Mouse (Mus musculus) midbrain, embryonic 11.5 days (tissue): ENCODE data around the gene Opalin. TPM values are rescaled to one million over a fixed set of nuclear protein-coding genes. Genes with fewer than 3 reads are reported as not detected.

Experiments used
- ATAC-seq: fragments of 200-750 bp; cut with Nextera tagmentation; 2 replicates; pipeline ENCODE4 v1.8.0; 2017; ENCODE audit warnings: moderate TSS enrichment, moderate library complexity; ENCODE audit not compliant: low FRiP score
- DNase-seq: peaks from one replicate; pipeline ENCODE4 v3.0.0; 2015; ENCODE audit warnings: low spot score; ENCODE audit errors: missing footprints
- H3K27ac ChIP-seq: fragments of 300-500 bp; sonication (generic); 2 replicates; pipeline ENCODE4 v1.5.1; 2014; ENCODE audit warnings: low read depth, low read length
- H3K27me3 ChIP-seq: fragments of 300-500 bp; sonication (generic); 2 replicates; pipeline ENCODE4 v1.6.1; 2014; ENCODE audit warnings: mild to moderate bottlenecking, low read length, moderate library complexity, mixed read lengths; ENCODE audit not compliant: control insufficient read depth, insufficient read depth
- H3K36me3 ChIP-seq: fragments of 300-500 bp; sonication (generic); 2 replicates; pipeline ENCODE4 v1.6.1; 2014; ENCODE audit warnings: mild to moderate bottlenecking, low read length, moderate library complexity, mixed read lengths; ENCODE audit not compliant: control insufficient read depth, insufficient read depth
- H3K4me1 ChIP-seq: fragments of 300-500 bp; sonication (generic); 2 replicates; pipeline ENCODE4 v1.6.1; 2014; ENCODE audit warnings: low read length; ENCODE audit not compliant: control insufficient read depth, insufficient read depth
- H3K4me2 ChIP-seq: fragments of 300-500 bp; sonication (generic); 2 replicates; pipeline ENCODE4 v1.6.1; 2014; ENCODE audit warnings: mild to moderate bottlenecking, moderate library complexity
- H3K4me3 ChIP-seq: fragments of 300-500 bp; sonication (generic); 2 replicates; pipeline ENCODE4 v1.5.1; 2014; ENCODE audit warnings: low read depth, low read length
- H3K9ac ChIP-seq: fragments of 300-500 bp; sonication (generic); 2 replicates; pipeline ENCODE4 v1.6.1; 2014; ENCODE audit warnings: low read length
- H3K9me3 ChIP-seq: fragments of 300-500 bp; sonication (generic); 2 replicates; pipeline ENCODE4 v1.6.1; 2016; ENCODE audit warnings: low read length; ENCODE audit not compliant: control insufficient read depth
- WGBS: fragments of 180-500 bp; shearing (Covaris S2); extraction: QIAGEN DNeasy Blood & Tissue Kit; methylation state at CpG from one replicate; pipeline ENCODE4 v1.1.7; 2014; 5-methylcytosine and 5-hydroxymethylcytosine counted together
- polyA plus RNA-seq: library from polyadenylated mRNA; unstranded; fragments of >200 nt; fragmentation: Nextera tagmentation; extraction: Ambion mirVana; gene quantifications from 2 replicates; pipeline ENCODE4 v1.2.1, GENCODE M21; 2014

The Opalin gene
- polyA plus RNA-seq, 1 experiment from 2014 or later, result not detected

- no peaks in the 10 kb centered on the region; the same call in 1 of the 2 replicates for H3K27me3 ChIP-seq
- H3K27ac ChIP-seq, result no peak overlapping the region
- H3K9me3 ChIP-seq, result no peaks in the 10 kb centered on the region
- ATAC-seq (peak; percentile 67), DNase-seq (peak; percentile 96)
- no peaks in the 10 kb centered on the region for H3K36me3 ChIP-seq
- H3K4me1 ChIP-seq, result peaks cover 2% of the 10 kb centered on the region; the same call in 1 of the 2 replicates
- H3K9ac ChIP-seq, result peak overlapping the region; percentile 38; the same call in 1 of the 2 replicates
- 0 out of 2 replicates have a peak overlapping the region, but pooled peaks have one; percentile 10 for H3K4me3 ChIP-seq
- 19% methylated on average over 14 of the region's 14 CpGs for WGBS
- H3K4me2 ChIP-seq, result peak overlapping the region; percentile 53
These were observed 60.8 kb downstream of the Opalin start for GRCm38 (mm10) chr19:41015951-41016716.

GRCm38 (mm10) chr19:41014003-41014402 lies 62.9 kb downstream of the Opalin start:
- DNase-seq, result peak; percentile 62
- Histone ChIP-seq H3K4me3 (no peak overlapping the region), H3K9me3 (no peaks in the 10 kb centered on the region), H3K36me3 (no peaks in the 10 kb centered on the region), H3K9ac (no peak overlapping the region), H3K27me3 (no peaks in the 10 kb centered on the region; the same call in 1 of the 2 replicates), H3K4me1 (peaks cover 2% of the 10 kb centered on the region; the same call in 1 of the 2 replicates), H3K27ac (no peak overlapping the region), H3K4me2 (no peak overlapping the region)
- 30% methylated on average over 9 of the region's 9 CpGs for whole genome bisulfite sequencing
- no peak for ATAC-seq

- Histone ChIP-seq H3K9me3 (no peaks in the 10 kb centered on the region), H3K4me2 (no peak overlapping the region), H3K36me3 (no peaks in the 10 kb centered on the region), H3K4me1 (peaks cover 2% of the 10 kb centered on the region; the same call in 1 of the 2 replicates), H3K4me3 (no peak overlapping the region), H3K27me3 (no peaks in the 10 kb centered on the region; the same call in 1 of the 2 replicates), H3K9ac (no peak overlapping the region), H3K27ac (no peak overlapping the region)
- ATAC-seq (no peak), DNase-seq (peak; percentile 23)
- WGBS, result 10% methylated on average over 5 of the region's 5 CpGs
These were observed 63.3 kb downstream of the Opalin start for GRCm38 (mm10) chr19:41013591-41013990.

Other genes starting within 250 kb of the Opalin start
- gene Ccnj, start 245.8 kb downstream of the Opalin start, polyA plus RNA-seq, result 42.6 and 49.4 TPM in 2 replicates
- 18.8 and 20.4 TPM in 2 replicates for gene Zfp518a, start 182.4 kb downstream of the Opalin start, polyA plus RNA-seq
- 0.19 and 0.56 TPM in 2 replicates for gene Blnk, start 82.6 kb downstream of the Opalin start, polyA plus RNA-seq
- 0.14 TPM in 1 of 2 replicates, not detected in the other for gene Dntt, start 47.8 kb downstream of the Opalin start, polyA plus RNA-seq
- gene Tll2, start 129.7 kb upstream of the Opalin start, polyA plus RNA-seq, result 0.61 and 0.71 TPM in 2 replicates
- 137 and 149 TPM in 2 replicates for gene Tm9sf3, start 186.9 kb upstream of the Opalin start, polyA plus RNA-seq